Mouse (Mus musculus) MEL (cell line): Measurements from ENCODE around the gene D130043K22Rik. TPM values are rescaled to one million over a fixed set of nuclear protein-coding genes. Genes with fewer than 3 reads are reported as not detected.

Experiments
- DNase-seq: peaks from one replicate; pipeline ENCODE4 v3.0.0; 2011; ENCODE audit warnings: low read depth, low spot score
- H3K27ac ChIP-seq: 2 replicates; pipeline ENCODE4 v1.5.1; 2012; ENCODE audit warnings: low read depth, mild to moderate bottlenecking, control low read depth, low read length, moderate library complexity; ENCODE audit not compliant: control insufficient read depth
- H3K27me3 ChIP-seq, 2 experiments: fragments of 150-350 bp in 1 of 2; sonication (generic) in 1 of 2; 2 replicates each; pipeline ENCODE4 v1.6.1; 2012; ENCODE audit warnings: low read length in 2 of 2, mild to moderate bottlenecking in 2 of 2, improper control_type of control experiment in 1 of 2, moderate library complexity in 1 of 2; ENCODE audit not compliant: insufficient read depth in 2 of 2, control insufficient read depth in 1 of 2
- H3K36me3 ChIP-seq, 2 experiments: 2 replicates each; pipeline ENCODE4 v1.6.1; 2012 to 2014; ENCODE audit warnings: low read length in 2 of 2, improper control_type of control experiment in 1 of 2, inconsistent platforms in 1 of 2, mild to moderate bottlenecking in 1 of 2; ENCODE audit not compliant: insufficient read depth in 2 of 2, control insufficient read depth in 1 of 2
- H3K4me1 ChIP-seq, 2 experiments: fragments of 150-350 bp in 1 of 2; sonication (generic) in 1 of 2; 2 replicates each; pipeline ENCODE4 v1.6.1; 2012; ENCODE audit warnings: low read length in 2 of 2, improper control_type of control experiment in 1 of 2, mild to moderate bottlenecking in 1 of 2; ENCODE audit not compliant: insufficient read depth in 2 of 2, control insufficient read depth in 1 of 2
- H3K4me3 ChIP-seq, 2 experiments: fragments of 150-350 bp in 1 of 2; sonication (generic) in 1 of 2; 2 replicates each; pipeline ENCODE4 v1.5.1; 2012; ENCODE audit warnings: low read depth in 2 of 2, low read length in 2 of 2, mild to moderate bottlenecking in 2 of 2, moderate library complexity in 2 of 2, control low read depth in 1 of 2, improper control_type of control experiment in 1 of 2; ENCODE audit not compliant: control insufficient read depth in 1 of 2, insufficient read depth in 1 of 2
- H3K79me2 ChIP-seq: 2 replicates; pipeline ENCODE4 v1.6.1; 2012; ENCODE audit warnings: mild to moderate bottlenecking, low read length, moderate library complexity; ENCODE audit not compliant: control insufficient read depth, poor library complexity, insufficient read depth
- H3K9ac ChIP-seq: 2 replicates; pipeline ENCODE4 v1.6.1; 2012; ENCODE audit warnings: low read depth, mild to moderate bottlenecking, control low read depth, low read length, moderate library complexity; ENCODE audit not compliant: control insufficient read depth, poor library complexity, severe bottlenecking
- H3K9me3 ChIP-seq: fragments of 150-350 bp; sonication (generic); replicated peaks from 2 replicates; pipeline ENCODE4 v1.6.1; 2012; ENCODE audit warnings: mild to moderate bottlenecking, low read length, improper control_type of control experiment, moderate library complexity; ENCODE audit not compliant: insufficient read depth
- CHD1 ChIP-seq: IDR thresholded peaks from 2 replicates; pipeline ENCODE4 v1.6.1; 2012; ENCODE audit warnings: low read depth, mild to moderate bottlenecking, inconsistent platforms, low read length, improper control_type of control experiment
- CHD2 ChIP-seq: IDR thresholded peaks from 2 replicates; pipeline ENCODE4 v1.6.1; 2011; ENCODE audit warnings: low read length, improper control_type of control experiment
- E2F4 ChIP-seq: IDR thresholded peaks from 2 replicates; pipeline ENCODE4 v1.6.1; 2011; ENCODE audit warnings: low read depth, low read length, improper control_type of control experiment, borderline replicate concordance
- EP300 ChIP-seq, 2 experiments: IDR thresholded peaks; 2 replicates each; pipeline ENCODE4 v1.6.1; 2011; ENCODE audit warnings: improper control_type of control experiment in 2 of 2, low read length in 2 of 2, low read depth in 1 of 2, mild to moderate bottlenecking in 1 of 2
- ETS1 ChIP-seq: IDR thresholded peaks from 2 replicates; pipeline ENCODE4 v1.6.1; 2012; ENCODE audit warnings: low read depth, mild to moderate bottlenecking, inconsistent platforms, low read length, improper control_type of control experiment, moderate library complexity
- GABPA ChIP-seq: IDR thresholded peaks from 2 replicates; pipeline ENCODE4 v1.6.1; 2012; ENCODE audit warnings: low read depth, mild to moderate bottlenecking, inconsistent platforms, low read length, improper control_type of control experiment, moderate library complexity
- GATA1 ChIP-seq: IDR thresholded peaks from 2 replicates; pipeline ENCODE4 v1.6.1; 2011; ENCODE audit warnings: low read depth, low read length, improper control_type of control experiment
- JUND ChIP-seq: IDR thresholded peaks from 2 replicates; pipeline ENCODE4 v1.6.1; 2011; ENCODE audit warnings: low read depth, mild to moderate bottlenecking, improper control_type of control experiment, low read length
- KAT2A ChIP-seq: conservative IDR thresholded peaks from 2 replicates; pipeline ENCODE4 v1.6.1; 2012; ENCODE audit warnings: low read depth, low read length, improper control_type of control experiment, inconsistent platforms
- MAZ ChIP-seq: IDR thresholded peaks from 2 replicates; pipeline ENCODE4 v1.6.1; 2012; ENCODE audit warnings: low read depth, mild to moderate bottlenecking, inconsistent platforms, low read length, improper control_type of control experiment
- MEF2A ChIP-seq: IDR thresholded peaks from 2 replicates; pipeline ENCODE4 v1.6.1; 2014; ENCODE audit warnings: low read depth, mild to moderate bottlenecking, inconsistent platforms, low read length, improper control_type of control experiment; ENCODE audit not compliant: poor library complexity, insufficient replicate concordance, severe bottlenecking; ENCODE audit errors: extremely low read depth
- MXI1 ChIP-seq: IDR thresholded peaks from 2 replicates; pipeline ENCODE4 v1.6.1; 2011; ENCODE audit warnings: mild to moderate bottlenecking, low read depth, low read length, improper control_type of control experiment
- MYB ChIP-seq: IDR thresholded peaks from 2 replicates; pipeline ENCODE4 v1.6.1; 2011; ENCODE audit warnings: mild to moderate bottlenecking, low read depth, low read length, improper control_type of control experiment
- MYC ChIP-seq: IDR thresholded peaks from 2 replicates; pipeline ENCODE4 v1.6.1; 2011; ENCODE audit warnings: low read depth, mild to moderate bottlenecking, low read length, improper control_type of control experiment, moderate library complexity
- NELFE ChIP-seq: IDR thresholded peaks from 2 replicates; pipeline ENCODE4 v1.6.1; 2011; ENCODE audit warnings: low read depth, low read length, improper control_type of control experiment
- NRF1 ChIP-seq: IDR thresholded peaks from 2 replicates; pipeline ENCODE4 v1.6.1; 2014; ENCODE audit warnings: low read depth, mild to moderate bottlenecking, inconsistent platforms, low read length, improper control_type of control experiment, moderate library complexity; ENCODE audit not compliant: poor library complexity, insufficient read depth, severe bottlenecking
- POLR2A ChIP-seq, 2 experiments: IDR thresholded peaks; 2 replicates each; pipeline ENCODE4 v1.6.1; 2011 to 2012; ENCODE audit warnings: low read length in 2 of 2, mild to moderate bottlenecking in 2 of 2, control low read depth in 1 of 2, improper control_type of control experiment in 1 of 2, low read depth in 1 of 2, moderate library complexity in 1 of 2; ENCODE audit not compliant: control insufficient read depth in 1 of 2, insufficient read depth in 1 of 2, poor library complexity in 1 of 2
- POLR2AphosphoS2 ChIP-seq: IDR thresholded peaks from 2 replicates; pipeline ENCODE4 v1.6.1; 2011; ENCODE audit warnings: low read length, improper control_type of control experiment
- POLR2AphosphoS5 ChIP-seq: IDR thresholded peaks from 2 replicates; pipeline ENCODE4 v1.6.1; 2012; ENCODE audit warnings: low read depth, borderline replicate concordance, mild to moderate bottlenecking, inconsistent platforms, low read length, moderate library complexity, mixed read lengths
- RCOR1 ChIP-seq: IDR thresholded peaks from 2 replicates; pipeline ENCODE4 v1.6.1; 2012; ENCODE audit warnings: low read depth, mild to moderate bottlenecking, inconsistent platforms, low read length, improper control_type of control experiment
- SIN3A ChIP-seq: IDR thresholded peaks from 2 replicates; pipeline ENCODE4 v1.6.1; 2012; ENCODE audit warnings: low read length, improper control_type of control experiment, inconsistent platforms
- SMC3 ChIP-seq: IDR thresholded peaks from 2 replicates; pipeline ENCODE4 v1.6.1; 2011; ENCODE audit warnings: low read depth, low read length, improper control_type of control experiment
- TAL1 ChIP-seq: IDR thresholded peaks from 2 replicates; pipeline ENCODE4 v1.6.1; 2012; ENCODE audit warnings: mild to moderate bottlenecking, inconsistent platforms, low read length, moderate library complexity, mixed read lengths
- TCF12 ChIP-seq: IDR thresholded peaks from 2 replicates; pipeline ENCODE4 v1.6.1; 2014; ENCODE audit warnings: low read depth, mild to moderate bottlenecking, inconsistent platforms, low read length, improper control_type of control experiment, moderate library complexity
- UBTF ChIP-seq: IDR thresholded peaks from 2 replicates; pipeline ENCODE4 v1.6.1; 2012; ENCODE audit warnings: low read depth, mild to moderate bottlenecking, inconsistent platforms, low read length, improper control_type of control experiment, moderate library complexity, borderline replicate concordance; ENCODE audit not compliant: insufficient read depth
- USF2 ChIP-seq, 2 experiments: IDR thresholded peaks; 2 replicates each; pipeline ENCODE4 v1.6.1; 2011 to 2012; ENCODE audit warnings: improper control_type of control experiment in 2 of 2, low read length in 2 of 2, borderline replicate concordance in 1 of 2, inconsistent platforms in 1 of 2, low read depth in 1 of 2, mild to moderate bottlenecking in 1 of 2; ENCODE audit not compliant: insufficient read depth in 1 of 2
- ZC3H11A ChIP-seq: IDR thresholded peaks from 2 replicates; pipeline ENCODE4 v1.6.1; 2012; ENCODE audit warnings: low read depth, mild to moderate bottlenecking, inconsistent platforms, low read length, improper control_type of control experiment
- ZKSCAN1 ChIP-seq: IDR thresholded peaks from 2 replicates; pipeline ENCODE4 v1.6.1; 2012; ENCODE audit warnings: low read depth, mild to moderate bottlenecking, inconsistent platforms, low read length, improper control_type of control experiment, moderate library complexity
- ZNF384 ChIP-seq: IDR thresholded peaks from 2 replicates; pipeline ENCODE4 v1.6.1; 2012; ENCODE audit warnings: low read depth, mild to moderate bottlenecking, inconsistent platforms, low read length, improper control_type of control experiment
- polyA plus RNA-seq, 2 experiments: library from polyadenylated mRNA; stranded (reverse) in 1 of 2; unstranded in 1 of 2; fragments of >175 nt in 1 of 2; fragments of >200 nt in 1 of 2; gene quantifications; 2 replicates each; pipeline versions ENCODE4 v1.2.1 to v1.2.4; 2012; ENCODE audit warnings: low replicate concordance in 2 of 2, low read depth in 1 of 2; ENCODE audit not compliant: insufficient read length in 2 of 2, insufficient read depth in 1 of 2, missing spikeins in 1 of 2
- total RNA-seq: library from RNA; depleted of rRNA; stranded (reverse); fragments of 300-350 nt; gene quantifications from 2 replicates; pipeline ENCODE4 v1.2.3, GENCODE M21; 2012

Gene D130043K22Rik
- total and polyA plus RNA-seq, 3 experiments = not detected

- Histone ChIP-seq H3K79me2 (no peaks in the 10 kb centered on the region), H3K36me3 (peaks cover 0 to 3% of the 10 kb centered on the region in 2 experiments; a peak in 1 of 4 replicates), H3K9me3 (no peaks in the 10 kb centered on the region), H3K4me3 (no peak overlapping the region), H3K27ac (no peak overlapping the region), H3K4me1 (no peaks in the 10 kb centered on the region; a peak in 1 of 4 replicates), H3K27me3 (peaks cover 4 to 7% of the 10 kb centered on the region in 2 experiments), H3K9ac (no peak overlapping the region)
- DNase-seq = no peak
- TF ChIP-seq USF2 (IDR thresholded peaks at IDR 0.05; ENCODE audit: borderline replicate concordance in 1 of 2, insufficient read depth in 1 of 2, low read depth in 1 of 2, low read length in 2 of 2) (no peak), CHD2 (no peak), SIN3A (no peak), JUND (no peak), MXI1 (no peak), ZC3H11A (no peak), MAZ (no peak), POLR2AphosphoS2 (no peak), ZKSCAN1 (no peak), E2F4 (no peak), SMC3 (no peak), EP300 (IDR thresholded peaks at IDR 0.05; ENCODE audit: low read depth in 1 of 2, low read length in 2 of 2) (no peak), NRF1 (no peak), TAL1 (no peak), GATA1 (no peak), KAT2A (no peak), UBTF (no peak)
Measured at GRCm38 (mm10) chr13:24939472-24939871, 94.5 kb downstream of the D130043K22Rik start.

- peaks cover 4 to 9% of the 10 kb centered on the region in 2 experiments for H3K27me3 ChIP-seq
Measured at GRCm38 (mm10) chr13:24942512-24943282, 97.8 kb downstream of the D130043K22Rik start, which contains the start of gene Gpld1. TSS of gene Gpld1 (plus strand) at chr13:24943152.

More at GRCm38 (mm10) chr13:24942512-24943282, 97.8 kb downstream of the D130043K22Rik start, which contains the start of gene Gpld1:
- Histone ChIP-seq H3K9me3 (no peaks in the 10 kb centered on the region), H3K4me1 (no peaks in the 10 kb centered on the region; a peak in 1 of 4 replicates), H3K9ac (no peak within 1 kb of the TSS), H3K27ac (no peak within 1 kb of the TSS), H3K4me3 (no peak within 1 kb of the TSS), H3K79me2 (no peaks in the 10 kb centered on the region)
- DNase-seq = no peak
- TF ChIP-seq GABPA = no peak
- no peak for TF ChIP-seq ZNF384
- no peak for TF ChIP-seq NELFE
- TF ChIP-seq TCF12 = no peak
- no peak for TF ChIP-seq MEF2A
- no peak for TF ChIP-seq SIN3A
- no peak for TF ChIP-seq POLR2A (IDR thresholded peaks at IDR 0.05; ENCODE audit: control insufficient read depth in 1 of 2, insufficient read depth in 1 of 2, low read depth in 1 of 2, low read length in 2 of 2, poor library complexity in 1 of 2)
- no peak for TF ChIP-seq GATA1
- no peak for TF ChIP-seq ZKSCAN1
- no peak for TF ChIP-seq POLR2AphosphoS5
- TF ChIP-seq CHD1 = no peak
- TF ChIP-seq POLR2AphosphoS2 = no peak
- no peak for TF ChIP-seq KAT2A
- TF ChIP-seq MYC = no peak
- TF ChIP-seq MYB = no peak
- TF ChIP-seq ETS1 = no peak
- no peak for TF ChIP-seq UBTF
- no peak for TF ChIP-seq RCOR1
- TF ChIP-seq, all 39 proteins: peak for 0
- H3K36me3 ChIP-seq = peaks cover 0 to 3% of the 10 kb centered on the region in 2 experiments; a peak in 1 of 4 replicates
